7 mouse cellular contexts compared by ENCODE assay signal in genomic region chr13:119596321-119597211, GRCm38 (mm10). TPM values are rescaled to one million over a fixed set of nuclear protein-coding genes. Genes with fewer than 3 reads are reported as not detected.
DNase-seq lines count a peak whose midpoint lies in the region; ATAC-seq and TF ChIP-seq lines count a peak whose summit lies in the region.
"Not testable (repeated sequence)": the region's sequence is repeated elsewhere in the genome, so short reads cannot be mapped to it uniquely, and the experiment has no call there.

No protein-coding gene starts in this region.

- not testable (repeated sequence) for H3K27me3 ChIP-seq in liver, embryonic 12.5 days (replicated peaks); midbrain, embryonic 14.5 days (ENCODE audit: control insufficient read depth, insufficient read depth, low read length); spleen, adult 2 months (ENCODE audit: control insufficient read depth, insufficient read depth, low read length)

- H3K4me3 ChIP-seq in liver, embryonic 12.5 days; midbrain, embryonic 14.5 days (replicated peaks; ENCODE audit: low read depth, low read length); spleen, adult 2 months (ENCODE audit: extremely low read depth, insufficient read depth, insufficient read length): not testable (repeated sequence)

- peak; percentile 44 for ATAC-seq in granulocyte monocyte progenitor cell, adult 5-6 weeks (replicated peaks; ENCODE audit: poor library complexity, severe bottlenecking)
- ATAC-seq in liver, embryonic 12.5 days, result peak; percentile 82
- peak; percentile 91 for ATAC-seq in midbrain, embryonic 14.5 days (ENCODE audit: low FRiP score, low TSS enrichment)

- not testable (repeated sequence) for TF ChIP-seq CTCF in spleen, adult 2 months (IDR thresholded peaks at IDR 0.05; ENCODE audit: extremely low read depth, insufficient read depth, insufficient read length, insufficient replicate concordance)

- not testable (repeated sequence) for TF ChIP-seq POLR2A in spleen, adult 2 months (IDR thresholded peaks at IDR 0.05; ENCODE audit: low read depth, low read length)

- not testable (repeated sequence) for H3K27ac ChIP-seq in liver, embryonic 12.5 days; midbrain, embryonic 14.5 days (replicated peaks; ENCODE audit: low read depth, low read length); spleen, adult 2 months (ENCODE audit: insufficient read depth, low read length)

- H3K9me3 ChIP-seq in liver, embryonic 12.5 days (replicated peaks), result peaks cover 13% of the 10 kb centered on the region
- peaks cover 18% of the 10 kb centered on the region for H3K9me3 ChIP-seq in midbrain, embryonic 14.5 days (ENCODE audit: control insufficient read depth, low read length)

- DNase-seq in adrenal gland, adult 2 months, result peak; percentile 29
- peak; percentile 76 for DNase-seq in embryo, embryonic 9.5 days (ENCODE audit: extremely low spot score)
- peak; percentile 66 for DNase-seq in induced T-regulatory cell, adult 2 months (ENCODE audit: low read depth)
- DNase-seq in midbrain, embryonic 14.5 days, result peak; percentile 83
- DNase-seq in spleen, adult 2 months (ENCODE audit: low read depth in 1 of 2, low spot score in 2 of 2), result peak; percentile 30 to 64

- 59% methylated on average over 16 of the region's 16 CpGs for WGBS in liver, embryonic 12.5 days (ENCODE audit: insufficient replicate concordance)
- WGBS in midbrain, embryonic 14.5 days, result 62% methylated on average over 14 of the region's 16 CpGs
- 70% methylated on average over 16 of the region's 16 CpGs for WGBS in spleen, adult 2 months

- H3K4me1 ChIP-seq in liver, embryonic 12.5 days; midbrain, embryonic 14.5 days (ENCODE audit: control insufficient read depth, insufficient read depth, low read length); spleen, adult 2 months (ENCODE audit: control insufficient read depth, insufficient read depth, insufficient read length): not testable (repeated sequence)

- not testable (repeated sequence) for H3K9ac ChIP-seq in liver, embryonic 12.5 days; midbrain, embryonic 14.5 days (replicated peaks; ENCODE audit: low read length)

- H3K4me2 ChIP-seq in liver, embryonic 12.5 days; midbrain, embryonic 14.5 days (ENCODE audit: low read length): not testable (repeated sequence)

- H3K36me3 ChIP-seq in liver, embryonic 12.5 days; midbrain, embryonic 14.5 days (ENCODE audit: control insufficient read depth, insufficient read depth, low read length); spleen, adult 2 months (ENCODE audit: control insufficient read depth, insufficient read depth, low read length): not testable (repeated sequence)

RNA-seq across cellular contexts. Expression of gene Ccl28, which starts 27.1 kb away (rescaled TPM):
- 1 to 10 TPM in 1 of 2 experiments, under 1 TPM in 1; 0.62 to 1.0 TPM for total RNA-seq in adrenal gland, adult 2 months (2021)
- polyA plus RNA-seq in adrenal gland, adult 2 months (2012; rRNA removed), result not detected in 2 replicates
- total RNA-seq in granulocyte monocyte progenitor cell, adult 5-6 weeks (2014; fragmentation: Nextera tagmentation), result 0.94 TPM in 1 of 2 replicates, not detected in the other
- 0.26 TPM in 1 of 2 replicates, not detected in the other for total RNA-seq in granulocyte monocyte progenitor cell, adult 5-6 weeks (2017)
- not detected in 2 replicates for polyA plus RNA-seq in liver, embryonic 12.5 days (2016; fragmentation: Nextera tagmentation; extraction: Ambion mirVana)
- 0.22 and 0.43 TPM in 2 replicates for polyA plus RNA-seq in midbrain, embryonic 14.5 days (2014; fragmentation: Nextera tagmentation; extraction: Ambion mirVana)
- polyA plus RNA-seq in spleen, adult 2 months (2012; rRNA removed), result not detected in 2 replicates

Comparison
In these comparisons a context has a peak if more than half of its experiments do, and no peak if none do; other contexts are left out.
1. DNase-seq: peak in every context shown above with its lines; median percentile 83 in midbrain, embryonic 14.5 days; 76 in embryo, embryonic 9.5 days; 66 in induced T-regulatory cell, adult 2 months; 47 in spleen, adult 2 months; 29 in adrenal gland, adult 2 months.